Mouse (Mus musculus): ENCODE data around the gene Vmn1r129.
"Not testable (repeated sequence)": the region's sequence is repeated elsewhere in the genome, so short reads cannot be mapped to it uniquely, and the experiment has no call there.

The Vmn1r129 gene

DNA sequence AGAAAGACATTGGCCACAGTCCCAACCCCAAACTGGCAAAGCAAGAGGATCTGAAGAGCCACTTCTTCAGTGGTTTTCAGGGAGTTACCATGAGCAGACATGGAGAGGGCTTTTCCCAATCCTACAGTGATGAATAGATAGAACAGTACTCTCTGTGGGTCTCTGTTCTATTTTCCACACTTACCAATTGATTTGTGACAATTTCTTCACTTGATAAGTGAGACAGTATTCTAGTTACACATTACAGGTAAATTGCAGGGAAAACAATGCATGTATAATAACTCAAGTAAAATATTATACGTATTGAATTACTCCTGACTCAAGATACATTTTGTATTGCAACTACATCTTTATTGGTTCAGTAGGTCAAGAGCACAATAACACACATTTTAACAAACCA is at the start of gene Vmn1r129:
Gene Vmn1r129, minus strand, starts transcription at position 101 of the 400 bp plus-strand sequence.
- DNase-seq: not testable (repeated sequence)

- DNase-seq: not testable (repeated sequence)
These were observed 12.0 kb downstream of the Vmn1r129 start, which contains the start of gene Vmn1r128 for GRCm38 (mm10) chr7:21349073-21349472. Vmn1r128 (plus strand) TSS chr7:21349373.

GRCm38 (mm10) chr7:21319761-21320160 is 41.3 kb downstream of the Vmn1r129 start, which contains the start of gene Vmn1r127:
Vmn1r127 (minus strand) TSS chr7:21319861.
- not testable (repeated sequence) for DNase-seq
